Mouse (Mus musculus) liver, embryonic 16.5 days (tissue): Measurements from ENCODE around the gene Cry2. TPM values are rescaled to one million over a fixed set of nuclear protein-coding genes. Genes with fewer than 3 reads are reported as not detected.

Source experiments
- ATAC-seq: fragments of 200-750 bp; cut with Nextera tagmentation; 2 replicates; pipeline ENCODE4 v1.8.0; 2017; ENCODE audit warnings: low read depth, mild to moderate bottlenecking, moderate number of reproducible peaks, moderate library complexity
- H3K27ac ChIP-seq: fragments of 300-500 bp; sonication (generic); 2 replicates; pipeline ENCODE4 v1.5.1; 2014; ENCODE audit warnings: mild to moderate bottlenecking, low read length
- H3K27me3 ChIP-seq: fragments of 300-500 bp; sonication (generic); 2 replicates; pipeline ENCODE4 v1.6.1; 2014; ENCODE audit warnings: low read depth, low read length, mixed read lengths; ENCODE audit not compliant: control insufficient read depth, insufficient read depth
- H3K36me3 ChIP-seq: fragments of 300-500 bp; sonication (generic); 2 replicates; pipeline ENCODE4 v1.6.1; 2014; ENCODE audit warnings: mild to moderate bottlenecking; ENCODE audit not compliant: control insufficient read depth, insufficient read depth
- H3K4me1 ChIP-seq: fragments of 300-500 bp; sonication (generic); 2 replicates; pipeline ENCODE4 v1.6.1; 2014; ENCODE audit warnings: low read depth, low read length, mixed read lengths; ENCODE audit not compliant: control insufficient read depth
- H3K4me2 ChIP-seq: fragments of 300-500 bp; sonication (generic); 2 replicates; pipeline ENCODE4 v1.6.1; 2014; ENCODE audit warnings: low read depth, low read length, mixed read lengths
- H3K4me3 ChIP-seq: fragments of 300-500 bp; sonication (generic); 2 replicates; pipeline ENCODE4 v1.5.1; 2014; ENCODE audit warnings: low read depth, mild to moderate bottlenecking, low read length
- H3K9ac ChIP-seq: fragments of 300-500 bp; sonication (generic); 2 replicates; pipeline ENCODE4 v1.6.1; 2014; ENCODE audit warnings: low read depth, low read length
- H3K9me3 ChIP-seq: fragments of 300-500 bp; sonication (generic); replicated peaks from 2 replicates; pipeline ENCODE4 v1.6.1; 2016; ENCODE audit warnings: low read length; ENCODE audit not compliant: control insufficient read depth
- WGBS: fragments of 180-500 bp; shearing (Covaris S2); extraction: QIAGEN DNeasy Blood & Tissue Kit; methylation state at CpG from one replicate; pipeline ENCODE4 v1.1.7; 2014; ENCODE audit not compliant: insufficient replicate concordance; 5-methylcytosine and 5-hydroxymethylcytosine counted together
- polyA plus RNA-seq: library from polyadenylated mRNA; unstranded; fragments of >200 nt; fragmentation: Nextera tagmentation; extraction: Ambion mirVana; gene quantifications from 2 replicates; pipeline ENCODE4 v1.2.1, GENCODE M21; 2015

Cry2 gene
- polyA plus RNA-seq, 1 experiment from 2014 or later = 15.0 TPM

- 78% methylated on average over 11 of the region's 11 CpGs for WGBS
- H3K4me2 ChIP-seq = no peak overlapping the region
- no peaks in the 10 kb centered on the region for H3K27me3 ChIP-seq
- ATAC-seq = no peak
- no peak overlapping the region for H3K27ac ChIP-seq
- no peak overlapping the region for H3K9ac ChIP-seq
- H3K4me3 ChIP-seq = no peak overlapping the region
- H3K36me3 ChIP-seq = peaks cover 9% of the 10 kb centered on the region; the same call in 1 of the 2 replicates
- no peaks in the 10 kb centered on the region for H3K9me3 ChIP-seq
- H3K4me1 ChIP-seq = peaks cover 36% of the 10 kb centered on the region
These were observed 20.3 kb upstream of the Cry2 start for GRCm38 (mm10) chr2:92454166-92454565.

DNA sequence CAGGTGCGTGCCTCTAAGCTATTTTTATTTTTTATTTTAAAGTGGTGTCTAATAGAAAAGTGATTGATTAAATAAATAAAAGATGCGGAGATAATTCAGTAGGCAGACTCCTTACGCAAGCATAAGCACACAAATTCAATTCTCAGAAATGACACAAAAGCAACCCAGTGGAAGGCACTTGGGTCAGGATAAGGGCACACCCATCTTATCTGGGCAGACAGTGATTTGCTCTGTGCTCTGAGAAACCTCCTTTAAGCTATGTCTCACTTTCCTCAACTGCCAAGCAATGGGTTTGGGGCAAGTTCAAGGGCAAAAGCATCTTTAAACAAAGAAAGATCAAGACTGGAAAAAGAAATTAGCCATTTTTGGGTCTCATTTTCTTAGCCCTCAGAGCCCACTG is 17.3 kb upstream of the Cry2 start:
- no peak overlapping the region for H3K4me3 ChIP-seq
- no peaks in the 10 kb centered on the region for H3K9me3 ChIP-seq
- WGBS = 33% methylated on average over 3 of the region's 3 CpGs
- 0 out of 2 replicates have a peak, but pooled peaks have one; percentile 33 for ATAC-seq
- no peak overlapping the region for H3K27ac ChIP-seq
- no peak overlapping the region for H3K4me2 ChIP-seq
- H3K4me1 ChIP-seq = peaks cover 14% of the 10 kb centered on the region
- no peak overlapping the region for H3K9ac ChIP-seq
- H3K36me3 ChIP-seq = peaks cover 9% of the 10 kb centered on the region; the same call in 1 of the 2 replicates
- H3K27me3 ChIP-seq = no peaks in the 10 kb centered on the region

GRCm38 (mm10) chr2:92447121-92447740 is 13.4 kb upstream of the Cry2 start:
- Histone ChIP-seq H3K27ac (no peak overlapping the region), H3K4me2 (no peak overlapping the region), H3K4me1 (peaks cover 35% of the 10 kb centered on the region), H3K27me3 (no peaks in the 10 kb centered on the region), H3K4me3 (no peak overlapping the region), H3K9me3 (no peaks in the 10 kb centered on the region), H3K9ac (no peak overlapping the region), H3K36me3 (no peaks in the 10 kb centered on the region)
- WGBS = 66% methylated on average over 7 of the region's 7 CpGs
- ATAC-seq = no peak

GRCm38 (mm10) chr2:92446656-92447055 is 12.8 kb upstream of the Cry2 start:
- ATAC-seq = no peak
- Histone ChIP-seq H3K27me3 (no peaks in the 10 kb centered on the region), H3K4me1 (peaks cover 39% of the 10 kb centered on the region), H3K36me3 (no peaks in the 10 kb centered on the region), H3K9me3 (no peaks in the 10 kb centered on the region), H3K9ac (no peak overlapping the region), H3K27ac (no peak overlapping the region), H3K4me3 (no peak overlapping the region), H3K4me2 (no peak overlapping the region)
- 71% methylated on average over 8 of the region's 8 CpGs for WGBS

GRCm38 (mm10) chr2:92445890-92446289 is 12.0 kb upstream of the Cry2 start:
- Histone ChIP-seq H3K4me2 (no peak overlapping the region; the same call in 1 of the 2 replicates), H3K9me3 (no peaks in the 10 kb centered on the region), H3K4me3 (no peak overlapping the region), H3K9ac (no peak overlapping the region), H3K27me3 (no peaks in the 10 kb centered on the region), H3K4me1 (peaks cover 35% of the 10 kb centered on the region), H3K36me3 (no peaks in the 10 kb centered on the region), H3K27ac (no peak overlapping the region)
- ATAC-seq = peak; percentile 70
- WGBS = 52% methylated on average over 9 of the region's 9 CpGs

DNA sequence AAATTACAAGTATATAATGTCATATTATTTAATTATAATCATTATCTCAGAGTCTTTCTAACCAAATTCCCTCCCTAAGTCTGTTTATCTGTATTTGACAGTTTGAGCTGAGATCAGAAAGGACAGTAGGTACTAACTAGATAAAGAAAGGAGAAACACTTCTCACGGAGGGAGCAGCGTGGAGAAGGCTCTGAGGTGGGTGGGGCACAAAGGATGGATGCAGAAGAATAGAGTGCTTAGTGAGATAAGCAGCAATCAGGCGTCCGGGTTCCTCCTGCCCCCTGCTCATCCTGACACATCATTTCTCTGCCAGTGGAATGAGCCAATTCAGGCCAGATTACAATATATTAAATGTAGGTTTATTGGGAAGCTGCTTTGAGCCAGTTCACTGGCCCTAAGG is 10.5 kb upstream of the Cry2 start:
- Histone ChIP-seq H3K4me1 (peaks cover 36% of the 10 kb centered on the region), H3K9me3 (no peaks in the 10 kb centered on the region), H3K27me3 (no peaks in the 10 kb centered on the region), H3K4me2 (no peak overlapping the region), H3K9ac (no peak overlapping the region), H3K27ac (no peak overlapping the region), H3K36me3 (no peaks in the 10 kb centered on the region), H3K4me3 (no peak overlapping the region)
- ATAC-seq = peak; percentile 85
- WGBS = 23% methylated on average over 4 of the region's 4 CpGs

- Histone ChIP-seq H3K36me3 (no peaks in the 10 kb centered on the region), H3K4me3 (no peak overlapping the region), H3K9ac (no peak overlapping the region), H3K27me3 (no peaks in the 10 kb centered on the region), H3K9me3 (no peaks in the 10 kb centered on the region), H3K4me1 (peaks cover 36% of the 10 kb centered on the region), H3K27ac (no peak overlapping the region), H3K4me2 (no peak overlapping the region)
- 64% methylated on average over 4 of the region's 4 CpGs for WGBS
- no peak for ATAC-seq
These were observed 9.5 kb upstream of the Cry2 start for GRCm38 (mm10) chr2:92443313-92443712.

GRCm38 (mm10) chr2:92442419-92443001 is 8.7 kb upstream of the Cry2 start:
- H3K4me1 ChIP-seq = peaks cover 40% of the 10 kb centered on the region

DNA sequence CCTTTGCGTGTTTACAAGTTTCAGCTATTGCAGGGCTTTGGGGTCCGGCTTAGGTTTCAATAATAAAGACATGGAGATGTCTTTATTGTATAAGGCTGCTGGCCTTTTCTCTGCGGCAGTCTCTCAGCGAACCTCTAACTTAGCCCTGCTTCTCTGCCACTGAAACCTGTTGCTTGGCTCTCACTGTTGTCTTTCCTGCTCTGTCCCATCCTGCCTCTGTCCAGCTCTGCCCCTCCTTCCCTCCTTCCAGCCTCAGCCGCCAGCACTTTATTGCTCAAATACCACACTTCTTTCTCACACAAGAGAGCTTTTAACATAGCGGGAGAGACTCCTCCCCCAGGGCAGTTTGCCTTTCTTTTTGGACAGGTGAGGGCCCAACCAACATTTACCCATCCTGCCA is 6.6 kb upstream of the Cry2 start:
- Histone ChIP-seq H3K36me3 (no peaks in the 10 kb centered on the region), H3K4me2 (no peak overlapping the region), H3K27ac (no peak overlapping the region), H3K9me3 (no peaks in the 10 kb centered on the region), H3K4me1 (peaks cover 34% of the 10 kb centered on the region), H3K9ac (no peak overlapping the region), H3K4me3 (no peak overlapping the region), H3K27me3 (no peaks in the 10 kb centered on the region)
- WGBS = 65% methylated on average over 6 of the region's 6 CpGs
- ATAC-seq = no peak

More at GRCm38 (mm10) chr2:92442419-92443001, 8.7 kb upstream of the Cry2 start:
- WGBS = 58% methylated on average over 12 of the region's 12 CpGs
- Histone ChIP-seq H3K4me2 (no peak overlapping the region), H3K4me3 (no peak overlapping the region), H3K9me3 (no peaks in the 10 kb centered on the region), H3K27ac (no peak overlapping the region), H3K27me3 (no peaks in the 10 kb centered on the region), H3K36me3 (no peaks in the 10 kb centered on the region), H3K9ac (no peak overlapping the region)
- ATAC-seq = no peak
